Mouse (Mus musculus): ENCODE measurements at regions not wholly inside any gene's neighbourhood (a gene's known extent, or its start where the extent isn't known, plus 50 kb on each side); places are given as distances from the start of the nearest gene placed in this dataset.

DNA sequence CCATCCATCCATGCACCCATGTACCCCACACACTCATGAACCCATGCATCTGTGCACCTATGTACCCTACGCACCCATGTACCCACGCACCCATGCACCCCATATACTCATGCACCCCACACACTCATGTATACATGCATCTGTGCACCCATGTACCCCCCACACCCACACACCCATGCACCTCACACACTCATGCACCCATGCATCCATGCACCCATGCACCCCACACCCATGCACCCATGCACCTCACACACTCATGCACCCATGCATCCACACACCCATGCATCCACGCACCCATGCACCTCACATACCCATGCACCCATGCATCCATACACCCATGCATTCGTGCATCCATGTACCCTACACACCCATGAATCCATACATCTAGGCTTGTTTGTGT, 63.6 kb downstream of the 4930564D02Rik start:
- no peak for DNase-seq (ENCODE audit: low spot score)
- Histone ChIP-seq H3K36me3 (no peaks in the 10 kb centered on the region), H3K4me3 (no peak overlapping the region), H3K4me1 (replicated peaks) (peaks cover 6% of the 10 kb centered on the region), H3K27me3 (ENCODE audit: insufficient read depth, poor library complexity, severe bottlenecking) (no peaks in the 10 kb centered on the region), H3K9me3 (no peaks in the 10 kb centered on the region), H3K27ac (no peak overlapping the region)
- WGBS = 90% methylated on average over 4 of the region's 4 CpGs

- no peak for DNase-seq (ENCODE audit: low spot score)
- WGBS = 90% methylated on average over 6 of the region's 6 CpGs
- H3K4me3 ChIP-seq = no peak overlapping the region
Observed at GRCm38 (mm10) chr3:105131053-105131452, 64.4 kb downstream of the 4930564D02Rik start.

DNA sequence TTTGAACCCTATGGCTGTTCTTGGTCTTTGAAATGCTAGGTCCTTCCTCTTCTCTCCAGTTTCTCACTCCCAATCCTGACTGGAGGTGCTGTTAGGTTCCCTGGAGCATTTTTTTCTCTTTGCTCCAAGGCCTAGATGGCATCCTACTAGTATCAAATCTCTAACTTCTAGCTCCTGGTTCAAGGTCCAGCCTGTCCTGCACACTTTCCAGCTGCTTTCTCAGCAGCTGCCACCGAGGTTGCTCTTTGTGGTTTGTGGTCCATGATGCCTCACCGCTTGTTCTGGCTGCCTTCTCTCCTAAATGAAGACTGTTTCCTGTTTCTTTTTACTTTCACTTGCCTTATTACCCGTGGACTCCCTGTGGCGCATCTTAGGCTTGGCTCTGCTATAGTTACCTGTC, 66.4 kb downstream of the 4930564D02Rik start:
- Histone ChIP-seq H3K4me1 (replicated peaks) (peaks cover 1% of the 10 kb centered on the region), H3K9me3 (no peaks in the 10 kb centered on the region), H3K4me3 (no peak overlapping the region), H3K27ac (no peak overlapping the region), H3K36me3 (no peaks in the 10 kb centered on the region), H3K27me3 (ENCODE audit: insufficient read depth, poor library complexity, severe bottlenecking) (no peaks in the 10 kb centered on the region)
- WGBS = 90% methylated on average over 4 of the region's 4 CpGs
- DNase-seq (ENCODE audit: low spot score) = no peak

More at GRCm38 (mm10) chr3:105131053-105131452, 64.4 kb downstream of the 4930564D02Rik start:
- no peak overlapping the region for H3K27ac ChIP-seq
- no peaks in the 10 kb centered on the region for H3K27me3 ChIP-seq (ENCODE audit: insufficient read depth, poor library complexity, severe bottlenecking)
- H3K36me3 ChIP-seq = no peaks in the 10 kb centered on the region
- H3K9me3 ChIP-seq = no peaks in the 10 kb centered on the region
- peaks cover 6% of the 10 kb centered on the region for H3K4me1 ChIP-seq (replicated peaks)

DNA sequence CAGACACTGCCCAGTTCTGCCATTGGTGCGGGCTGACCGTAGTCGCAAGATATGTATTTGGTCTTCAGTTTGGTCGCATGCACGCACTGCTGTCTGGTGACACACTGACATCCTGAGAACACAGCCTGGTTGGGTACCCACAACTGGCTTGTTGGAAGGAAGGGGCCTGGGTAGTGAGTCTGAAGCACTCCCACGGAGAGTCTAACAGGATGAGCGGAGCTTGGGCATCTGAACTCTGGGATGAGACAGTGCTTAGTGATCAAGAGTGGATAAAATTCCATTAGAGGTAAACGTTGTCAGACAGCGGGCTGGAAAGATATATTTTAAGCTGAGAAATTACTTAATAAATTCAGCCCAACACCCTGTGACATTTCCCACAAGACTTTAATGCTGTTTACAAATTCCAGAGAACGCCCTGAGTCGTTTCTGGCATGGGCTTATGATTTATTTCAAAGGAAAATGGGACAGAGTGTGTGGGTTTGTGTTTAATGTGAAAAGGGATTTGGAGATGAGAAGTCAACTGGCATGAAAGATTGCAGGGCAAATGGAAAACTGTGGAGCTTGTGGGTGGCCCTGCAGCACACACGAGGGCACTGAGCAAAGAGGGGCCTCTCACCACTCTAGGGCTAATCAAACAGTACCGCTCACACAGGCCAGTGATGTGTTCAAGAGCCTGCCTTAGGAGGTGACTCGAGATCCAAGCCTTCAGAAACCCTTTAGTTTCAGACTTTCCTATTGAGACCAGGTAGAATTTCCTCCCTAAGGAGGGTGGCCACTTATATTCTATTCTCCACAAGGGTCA, 74.7 kb downstream of the 4930564D02Rik start:
- Histone ChIP-seq H3K36me3 (no peaks in the 10 kb centered on the region), H3K27ac (no peak overlapping the region), H3K27me3 (ENCODE audit: insufficient read depth, poor library complexity, severe bottlenecking) (no peaks in the 10 kb centered on the region), H3K4me1 (replicated peaks) (0 out of 2 replicates have a peak, but pooled peaks cover 5% of the 10 kb centered on the region), H3K9me3 (no peaks in the 10 kb centered on the region), H3K4me3 (no peak overlapping the region)
- WGBS = 88% methylated on average over 14 of the region's 14 CpGs
- DNase-seq (ENCODE audit: low spot score) = no peak

- no peak for DNase-seq (ENCODE audit: low spot score)
- H3K27ac ChIP-seq = no peak overlapping the region
- no peaks in the 10 kb centered on the region for H3K9me3 ChIP-seq
- H3K36me3 ChIP-seq = no peaks in the 10 kb centered on the region
- H3K4me1 ChIP-seq (replicated peaks) = 0 out of 2 replicates have a peak, but pooled peaks cover 5% of the 10 kb centered on the region
- no peaks in the 10 kb centered on the region for H3K27me3 ChIP-seq (ENCODE audit: insufficient read depth, poor library complexity, severe bottlenecking)
- H3K4me3 ChIP-seq = no peak overlapping the region
Observed at GRCm38 (mm10) chr3:105142631-105143030, 76.0 kb downstream of the 4930564D02Rik start.

GRCm38 (mm10) chr3:105151475-105152157, 85.0 kb downstream of the 4930564D02Rik start:
- Histone ChIP-seq H3K27me3 (ENCODE audit: insufficient read depth, poor library complexity, severe bottlenecking) (no peaks in the 10 kb centered on the region), H3K4me3 (no peak overlapping the region), H3K9me3 (0 out of 2 replicates have a peak, but pooled peaks cover 6% of the 10 kb centered on the region), H3K36me3 (no peaks in the 10 kb centered on the region), H3K27ac (no peak overlapping the region), H3K4me1 (replicated peaks) (peaks cover 11% of the 10 kb centered on the region; the same call in 1 of the 2 replicates)
- WGBS = 20% methylated on average over 11 of the region's 11 CpGs
- peak; percentile 56 for DNase-seq (ENCODE audit: low spot score)

DNA sequence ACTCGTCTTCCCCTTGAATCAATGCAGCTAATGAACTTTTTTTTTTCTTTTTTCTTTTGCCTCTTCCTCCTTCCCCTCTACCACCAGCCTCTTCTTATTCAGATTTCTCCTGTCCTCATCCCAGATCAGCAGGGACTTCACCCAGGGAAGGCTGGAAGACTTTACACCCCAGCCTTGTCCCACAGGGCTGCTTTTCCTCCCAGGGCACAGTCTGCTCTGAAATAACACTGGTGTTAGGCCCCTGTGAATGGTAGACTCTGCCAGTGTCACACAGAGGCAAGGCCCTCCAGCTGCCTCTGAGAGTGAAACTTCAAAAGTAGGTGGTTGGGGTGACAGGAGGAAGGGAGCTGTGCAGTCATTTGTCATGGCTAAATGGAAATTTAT, 85.5 kb downstream of the 4930564D02Rik start:
- H3K4me3 ChIP-seq = no peak overlapping the region
- H3K4me1 ChIP-seq (replicated peaks) = peaks cover 11% of the 10 kb centered on the region; the same call in 1 of the 2 replicates
- WGBS = 12% methylated on average over 1 of the region's 1 CpGs
- no peak for DNase-seq (ENCODE audit: low spot score)
- H3K27ac ChIP-seq = no peak overlapping the region
- 0 out of 2 replicates have a peak, but pooled peaks cover 6% of the 10 kb centered on the region for H3K9me3 ChIP-seq
- H3K27me3 ChIP-seq (ENCODE audit: insufficient read depth, poor library complexity, severe bottlenecking) = no peaks in the 10 kb centered on the region
- H3K36me3 ChIP-seq = no peaks in the 10 kb centered on the region

DNA sequence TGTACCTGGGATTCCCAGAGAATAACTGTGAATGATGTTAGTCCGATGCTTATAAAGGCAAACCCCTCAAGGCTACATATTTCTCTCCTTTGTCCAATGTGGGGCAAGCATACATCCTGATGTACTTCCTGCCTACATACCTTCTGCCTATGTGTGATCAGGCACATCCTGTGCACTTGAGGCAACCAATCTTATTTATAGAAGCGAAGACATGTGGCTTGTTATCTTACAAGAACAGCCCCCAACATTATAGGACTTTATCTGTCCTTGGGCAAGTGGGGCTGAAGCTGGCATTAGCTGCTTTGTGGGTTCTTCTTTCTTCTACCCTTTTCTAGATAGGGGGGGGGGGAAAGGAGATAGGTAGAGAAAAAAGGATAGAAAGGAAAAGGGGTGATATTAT, 91.7 kb downstream of the 4930564D02Rik start:
- H3K4me3 ChIP-seq = no peak overlapping the region
- H3K36me3 ChIP-seq = no peaks in the 10 kb centered on the region
- no peaks in the 10 kb centered on the region for H3K27me3 ChIP-seq (ENCODE audit: insufficient read depth, poor library complexity, severe bottlenecking)
- no peak overlapping the region for H3K27ac ChIP-seq
- WGBS = 90% methylated on average over 2 of the region's 2 CpGs
- H3K9me3 ChIP-seq = no peaks in the 10 kb centered on the region
- no peak for DNase-seq (ENCODE audit: low spot score)
- H3K4me1 ChIP-seq (replicated peaks) = no peaks in the 10 kb centered on the region

- WGBS = 62% methylated on average over 2 of the region's 2 CpGs
- H3K27me3 ChIP-seq (ENCODE audit: insufficient read depth, poor library complexity, severe bottlenecking) = no peaks in the 10 kb centered on the region
- H3K36me3 ChIP-seq = no peaks in the 10 kb centered on the region
- no peaks in the 10 kb centered on the region for H3K9me3 ChIP-seq
- H3K4me1 ChIP-seq (replicated peaks) = 0 out of 2 replicates have a peak, but pooled peaks cover 5% of the 10 kb centered on the region
- H3K27ac ChIP-seq = no peak overlapping the region
- H3K4me3 ChIP-seq = no peak overlapping the region
- peak; percentile 53 for DNase-seq (ENCODE audit: low spot score)
Observed at GRCm38 (mm10) chr3:105165355-105165754, 98.7 kb downstream of the 4930564D02Rik start.

DNA sequence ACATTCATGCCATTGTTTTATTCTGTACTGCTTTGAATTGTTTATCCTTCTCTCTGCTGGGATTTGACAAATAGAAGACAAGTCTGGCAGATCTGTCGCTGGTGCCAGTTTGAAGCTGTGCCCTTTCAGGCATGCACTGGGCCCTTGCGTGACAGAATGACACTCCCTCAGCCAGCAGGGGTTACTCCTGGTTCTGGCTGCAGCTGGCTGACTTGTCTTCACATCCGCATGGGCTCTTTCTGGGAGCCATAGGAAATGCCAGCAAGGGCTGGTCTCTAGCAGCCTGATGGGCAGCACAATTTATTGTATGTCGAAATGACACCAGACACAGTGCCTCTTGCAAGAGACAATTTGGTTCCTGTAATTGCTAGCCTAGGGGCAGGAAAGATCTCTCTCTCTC, 102.5 kb downstream of the 4930564D02Rik start:
- no peaks in the 10 kb centered on the region for H3K9me3 ChIP-seq
- DNase-seq (ENCODE audit: low spot score) = no peak
- H3K27ac ChIP-seq = no peak overlapping the region
- WGBS = 43% methylated on average over 4 of the region's 4 CpGs
- H3K4me3 ChIP-seq = no peak overlapping the region
- no peaks in the 10 kb centered on the region for H3K36me3 ChIP-seq
- H3K27me3 ChIP-seq (ENCODE audit: insufficient read depth, poor library complexity, severe bottlenecking) = no peaks in the 10 kb centered on the region
- 0 out of 2 replicates have a peak, but pooled peaks cover 5% of the 10 kb centered on the region for H3K4me1 ChIP-seq (replicated peaks)

DNA sequence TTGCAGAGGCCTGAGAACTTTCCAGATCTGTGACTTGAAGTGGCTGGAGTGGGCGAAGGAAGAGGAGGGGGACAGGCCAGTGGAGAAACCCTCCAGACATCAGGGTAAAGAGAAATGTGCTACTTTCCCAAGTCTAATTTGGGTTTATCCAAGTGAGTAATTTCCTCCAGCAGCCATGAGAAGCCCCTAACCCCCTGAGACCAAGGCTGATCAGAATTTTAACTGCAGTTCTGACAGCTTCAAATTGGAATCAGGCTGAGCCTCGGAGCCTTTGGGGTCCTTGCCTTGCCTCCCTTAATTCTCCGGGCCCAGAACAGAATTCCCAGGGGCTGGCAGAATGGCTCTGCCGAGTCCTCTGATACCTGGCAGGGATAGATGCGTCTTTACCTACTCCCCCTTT, 104.9 kb downstream of the 4930564D02Rik start:
- Histone ChIP-seq H3K4me3 (no peak overlapping the region), H3K9me3 (no peaks in the 10 kb centered on the region), H3K27ac (no peak overlapping the region), H3K27me3 (ENCODE audit: insufficient read depth, poor library complexity, severe bottlenecking) (no peaks in the 10 kb centered on the region), H3K36me3 (no peaks in the 10 kb centered on the region), H3K4me1 (replicated peaks) (0 out of 2 replicates have a peak, but pooled peaks cover 5% of the 10 kb centered on the region)
- no peak for DNase-seq (ENCODE audit: low spot score)
- 81% methylated on average over 5 of the region's 5 CpGs for WGBS

DNA sequence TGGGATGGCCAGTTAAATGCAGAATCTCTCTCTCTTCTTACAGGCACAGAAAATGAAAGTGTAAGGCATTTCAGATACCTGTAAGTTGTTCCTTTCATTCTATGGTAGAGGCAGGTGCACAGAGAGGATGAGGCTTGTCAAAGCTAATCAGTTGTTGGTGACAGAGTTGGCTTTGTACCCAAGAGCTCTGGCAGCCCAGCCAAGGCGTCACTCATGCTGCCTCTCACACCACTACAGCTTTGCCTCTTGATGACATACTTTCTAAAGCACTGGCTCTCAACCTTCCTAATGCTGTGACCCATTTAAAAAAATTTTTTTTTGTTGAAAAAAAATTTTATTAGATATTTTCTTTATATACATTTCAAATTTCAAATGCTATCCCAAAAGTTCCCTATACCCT, 105.4 kb downstream of the 4930564D02Rik start:
- Histone ChIP-seq H3K4me3 (no peak overlapping the region), H3K27ac (no peak overlapping the region), H3K9me3 (no peaks in the 10 kb centered on the region), H3K4me1 (replicated peaks) (0 out of 2 replicates have a peak, but pooled peaks cover 5% of the 10 kb centered on the region), H3K27me3 (ENCODE audit: insufficient read depth, poor library complexity, severe bottlenecking) (no peaks in the 10 kb centered on the region), H3K36me3 (no peaks in the 10 kb centered on the region)
- DNase-seq (ENCODE audit: low spot score) = no peak
- WGBS = 81% methylated on average over 1 of the region's 1 CpGs

- no peaks in the 10 kb centered on the region for H3K36me3 ChIP-seq
- peaks cover 3% of the 10 kb centered on the region; the same call in 1 of the 2 replicates for H3K4me1 ChIP-seq (replicated peaks)
- no peak overlapping the region for H3K4me3 ChIP-seq
- 88% methylated on average over 7 of the region's 7 CpGs for WGBS
- DNase-seq (ENCODE audit: low spot score) = no peak
- H3K27ac ChIP-seq = no peak overlapping the region
- H3K9me3 ChIP-seq = no peaks in the 10 kb centered on the region
- H3K27me3 ChIP-seq (ENCODE audit: insufficient read depth, poor library complexity, severe bottlenecking) = no peaks in the 10 kb centered on the region
Observed at GRCm38 (mm10) chr3:105191303-105191702, 124.7 kb downstream of the 4930564D02Rik start.
